Mouse (Mus musculus) bone marrow macrophage, adult 2 months (primary cell): ENCODE measurements at regions not wholly inside any gene's neighbourhood (a gene's known extent, or its start where the extent isn't known, plus 50 kb on each side); places are given as distances from the start of the nearest gene placed in this dataset.

Source experiments
- CTCF ChIP-seq: IDR thresholded peaks from 2 replicates; pipeline ENCODE4 v1.5.1; 2012; ENCODE audit warnings: low read depth, mild to moderate bottlenecking, low read length, moderate library complexity
- POLR2A ChIP-seq: IDR thresholded peaks from 2 replicates; pipeline ENCODE4 v1.6.1; 2012; ENCODE audit warnings: mild to moderate bottlenecking, low read depth, low read length, borderline replicate concordance

DNA sequence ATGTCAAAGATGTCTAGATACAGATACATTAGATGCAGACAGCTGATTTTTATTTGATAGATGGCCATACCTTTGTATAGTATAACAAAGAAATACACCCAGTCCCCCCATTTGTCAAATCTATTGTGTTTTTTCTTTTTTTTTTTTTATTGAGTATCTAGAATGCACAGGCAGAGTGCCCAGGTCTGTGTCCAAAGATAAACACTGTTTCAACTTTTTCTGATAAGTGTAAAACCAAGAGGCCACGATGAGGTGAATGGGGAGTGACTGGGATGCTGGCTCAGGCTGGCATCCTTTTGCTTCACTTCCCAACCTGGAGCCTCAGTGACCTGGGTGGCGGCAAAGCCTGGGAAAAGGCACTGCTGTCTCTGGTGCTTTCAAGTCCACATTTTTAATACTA lies 54.4 kb upstream of the Prdm1 start:
- TF ChIP-seq POLR2A (no peak), CTCF (no peak)
